Mouse (Mus musculus) urinary bladder, postnatal 10 days (tissue): ENCODE measurements at regions not wholly inside any gene's neighbourhood (a gene's known extent, or its start where the extent isn't known, plus 50 kb on each side); places are given as distances from the start of the nearest gene placed in this dataset.
A peak's percentile ranks its signal among the peaks of the same experiment; 100 is the strongest.

Source experiments
- DNase-seq: peaks from one replicate; pipeline ENCODE4 v3.0.0; 2022; ENCODE audit warnings: low spot score

DNA sequence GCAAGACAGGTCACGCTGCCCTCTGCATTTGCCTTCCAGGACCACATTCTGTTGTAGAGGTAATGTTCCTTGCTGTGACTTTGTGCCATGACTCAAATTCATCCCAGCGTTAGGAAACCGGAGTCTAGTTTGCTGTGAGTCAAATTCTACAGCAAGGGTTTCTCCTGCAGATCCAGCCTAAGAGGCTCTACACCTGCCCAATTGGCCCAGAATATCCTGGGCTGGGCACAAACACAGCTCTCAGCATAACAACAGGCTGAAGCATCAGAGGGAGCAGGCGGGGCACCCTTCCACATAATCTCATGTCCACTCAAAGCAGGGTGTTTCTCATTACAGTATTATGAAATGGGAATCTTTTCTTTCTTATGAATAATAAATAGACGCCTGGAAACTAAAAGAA, 220.2 kb upstream of the Pard3b start:
- DNase-seq = no peak

DNA sequence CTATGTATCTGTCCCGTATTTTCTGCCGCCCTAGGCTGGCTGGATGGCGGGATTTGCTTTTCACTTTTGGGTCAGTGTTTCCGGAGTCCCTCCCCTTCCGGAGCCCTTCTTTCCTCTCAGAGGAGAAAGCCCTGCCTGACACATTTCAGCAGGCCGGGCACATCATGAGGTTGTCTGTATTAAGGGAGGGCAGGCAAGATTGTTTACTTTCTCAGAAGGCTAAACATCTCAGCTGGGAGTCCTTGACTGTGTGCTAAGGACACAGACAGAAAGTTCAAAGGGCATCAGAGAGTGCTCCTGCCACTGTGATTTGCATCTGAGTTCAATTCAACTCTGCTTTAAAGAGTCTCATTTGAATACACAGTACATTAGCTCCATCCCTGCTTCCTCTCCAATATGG, 218.8 kb upstream of the Pard3b start:
- DNase-seq = no peak

- DNase-seq = no peak
Observed at GRCm38 (mm10) chr1:61423253-61423652, 215.4 kb upstream of the Pard3b start.

GRCm38 (mm10) chr1:61428706-61429501, 209.7 kb upstream of the Pard3b start:
- DNase-seq = no peak

GRCm38 (mm10) chr1:61437603-61438002, 201.0 kb upstream of the Pard3b start:
- no peak for DNase-seq

GRCm38 (mm10) chr1:61461435-61461834, 177.2 kb upstream of the Pard3b start:
- DNase-seq = no peak

DNA sequence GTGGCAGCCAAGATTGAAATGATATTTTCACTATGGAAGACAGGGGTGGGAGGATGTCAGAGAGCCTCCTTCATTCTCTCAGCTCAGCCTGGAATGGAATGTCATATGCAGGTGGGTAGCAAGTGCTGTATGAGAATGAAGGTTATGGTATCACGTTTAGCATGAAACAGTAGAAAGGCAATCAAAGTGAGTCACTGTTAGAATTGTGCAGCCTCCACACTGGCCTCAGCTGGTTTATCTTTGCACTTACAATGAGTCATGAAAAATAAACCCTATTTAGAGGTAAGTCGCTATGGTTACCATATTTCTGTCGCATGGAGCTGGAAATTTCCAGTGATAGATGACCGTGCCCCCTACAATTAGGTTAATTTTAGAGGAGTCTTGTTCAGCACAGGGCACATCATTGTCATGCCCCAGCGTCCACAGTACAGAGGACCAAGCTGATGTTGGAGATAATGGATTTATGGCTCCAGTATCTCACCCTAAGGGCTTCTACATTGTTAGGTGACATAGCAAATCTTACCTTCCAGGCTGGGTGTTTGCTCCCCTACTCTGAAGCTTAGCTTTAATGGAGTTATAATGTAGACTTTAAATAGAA, 167.9 kb upstream of the Pard3b start:
- no peak for DNase-seq

DNA sequence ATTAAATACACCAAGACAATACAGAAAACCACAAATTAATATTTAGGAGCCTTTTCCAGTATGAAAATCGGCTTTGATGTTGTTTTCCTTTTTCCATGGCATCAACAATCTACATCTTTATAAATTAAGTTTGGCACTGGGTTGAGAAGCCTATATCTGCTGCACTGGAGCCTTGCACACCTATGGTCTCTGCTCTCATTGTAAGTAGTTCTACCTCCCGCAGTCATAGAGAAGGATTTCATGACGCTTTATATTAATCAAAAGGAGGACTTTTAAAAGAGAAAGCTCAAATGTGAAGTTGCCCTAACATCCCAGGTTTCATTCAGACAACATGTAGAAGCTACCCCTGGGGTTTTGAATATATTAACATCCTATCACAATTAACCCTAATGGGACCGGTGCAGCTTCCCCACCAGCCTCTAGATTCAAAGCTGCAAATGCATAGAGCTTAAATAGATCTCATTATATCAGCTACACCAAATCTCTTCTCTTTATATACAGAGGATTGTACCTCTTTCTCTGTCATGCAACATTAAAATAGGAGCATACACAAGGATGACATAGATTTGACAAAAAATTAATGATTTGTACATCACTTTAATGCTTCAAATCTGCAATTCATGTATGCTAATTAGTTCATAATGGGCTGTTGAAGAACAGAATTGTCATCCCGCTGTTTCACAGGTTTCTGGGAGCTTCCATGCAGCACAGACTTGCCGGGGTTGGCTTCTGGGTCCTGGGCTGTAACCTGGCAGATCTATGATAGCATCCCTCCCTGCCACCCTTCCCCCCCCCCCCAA, 166.6 kb upstream of the Pard3b start:
- DNase-seq = no peak

- DNase-seq = no peak
Observed at GRCm38 (mm10) chr1:61472579-61473242, 165.9 kb upstream of the Pard3b start.

GRCm38 (mm10) chr1:61485459-61485858, 153.2 kb upstream of the Pard3b start:
- no peak for DNase-seq

- no peak for DNase-seq
Observed at GRCm38 (mm10) chr1:61524886-61525285, 113.7 kb upstream of the Pard3b start.

GRCm38 (mm10) chr1:61525881-61526280, 112.7 kb upstream of the Pard3b start:
- no peak for DNase-seq

DNA sequence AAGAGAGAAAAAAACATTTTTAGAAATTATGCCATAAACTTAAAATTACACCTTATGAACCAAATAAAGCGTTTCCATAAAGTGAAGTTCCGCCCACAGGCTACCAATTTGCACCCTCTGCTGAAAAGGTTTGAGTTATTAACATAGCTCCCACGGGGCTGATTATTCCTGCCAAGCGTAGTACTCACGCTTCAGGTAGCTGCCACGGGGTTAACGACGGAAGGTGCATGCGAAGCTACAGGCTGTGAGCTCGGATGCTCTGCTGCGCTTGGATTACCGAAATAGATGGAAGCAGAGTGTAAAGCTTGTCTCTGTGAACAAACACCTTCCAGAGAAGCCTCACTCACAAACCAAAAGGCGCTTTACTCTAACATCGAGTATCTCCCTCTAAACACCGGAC, 109.9 kb upstream of the Pard3b start:
- DNase-seq = no peak

GRCm38 (mm10) chr1:61530166-61530565, 108.5 kb upstream of the Pard3b start:
- no peak for DNase-seq

- DNase-seq = no peak
Observed at GRCm38 (mm10) chr1:61531487-61531886, 107.1 kb upstream of the Pard3b start.

GRCm38 (mm10) chr1:61540081-61540480, 98.5 kb upstream of the Pard3b start:
- no peak for DNase-seq

- DNase-seq = no peak
Observed at GRCm38 (mm10) chr1:61541166-61541565, 97.5 kb upstream of the Pard3b start.

DNA sequence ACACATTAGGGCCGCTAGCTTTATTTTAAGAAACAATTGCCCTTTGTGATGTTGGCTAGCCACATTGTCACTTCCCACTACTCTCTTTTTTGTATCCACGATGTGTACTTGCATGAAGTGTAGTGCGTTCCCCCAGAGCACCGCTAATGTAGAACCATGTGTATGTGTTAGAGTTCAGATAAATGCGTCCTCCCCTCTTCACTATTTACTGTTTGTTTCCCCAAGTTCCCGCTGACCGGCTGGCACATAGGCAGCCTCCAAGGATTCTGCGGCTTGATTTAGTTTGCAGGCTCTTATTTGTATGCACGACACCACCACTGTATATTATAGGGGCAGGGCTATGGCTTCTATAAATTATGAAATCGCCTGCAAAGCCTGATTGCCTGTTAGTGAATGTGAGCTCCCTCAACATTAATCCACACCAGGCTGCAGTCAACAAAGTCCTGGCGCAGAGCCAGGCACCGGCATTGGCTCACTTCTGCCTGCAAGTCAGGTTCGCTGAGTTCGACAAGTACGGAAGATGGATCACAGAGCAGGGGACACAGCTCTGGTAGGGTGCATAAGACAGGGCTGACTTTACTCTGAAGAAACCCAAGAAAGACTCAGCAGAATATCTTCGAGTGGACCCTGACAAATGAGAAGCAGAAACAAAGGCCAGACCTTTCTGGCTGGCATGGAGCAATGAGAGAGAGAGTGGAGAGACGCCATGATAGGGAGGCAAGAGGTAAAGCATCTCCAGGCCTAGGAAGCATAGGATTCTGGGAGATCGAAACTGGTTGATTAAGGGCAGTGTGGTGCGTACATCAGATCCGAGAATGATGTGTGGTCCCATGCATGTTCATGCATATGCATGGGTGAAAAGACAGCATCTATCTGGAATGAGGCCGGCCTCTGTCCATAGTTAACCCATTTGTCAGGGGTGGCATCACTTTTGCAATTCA, 85.8 kb upstream of the Pard3b start:
- peak; percentile 13 for DNase-seq

- no peak for DNase-seq
Observed at GRCm38 (mm10) chr1:61559514-61559913, 79.1 kb upstream of the Pard3b start.

DNA sequence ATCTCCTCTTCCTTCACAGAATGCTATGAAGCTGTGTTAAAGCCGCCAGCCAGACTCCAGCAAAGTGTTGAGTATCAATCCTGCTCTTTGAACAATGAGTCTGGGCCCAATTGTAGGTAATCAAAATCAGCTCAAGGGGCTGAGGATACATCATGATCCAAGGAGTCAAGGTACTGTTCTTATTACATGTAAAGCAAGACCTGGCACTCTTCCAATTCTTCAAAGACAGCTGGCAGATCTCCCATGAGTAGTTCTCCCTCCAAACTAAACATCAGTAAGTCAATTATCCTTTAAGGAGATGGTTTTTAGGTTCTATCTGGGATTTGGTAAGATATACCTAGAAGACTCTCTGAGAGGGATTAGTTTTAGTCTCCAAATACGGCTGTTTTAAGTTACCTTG, 76.5 kb upstream of the Pard3b start:
- no peak for DNase-seq

GRCm38 (mm10) chr1:61565471-61565870, 73.2 kb upstream of the Pard3b start:
- DNase-seq = no peak
